Mouse (Mus musculus): Measurements from ENCODE around the gene Cxcr4.

- TF ChIP-seq POLR2A (IDR thresholded peaks at IDR 0.05; ENCODE audit: borderline replicate concordance, insufficient read depth, low read length): no peak
- TF ChIP-seq CTCF (IDR thresholded peaks at IDR 0.05; ENCODE audit: borderline replicate concordance, insufficient read depth, low read depth, low read length): no peak
These were observed 9.2 kb upstream of the Cxcr4 start for GRCm38 (mm10) chr1:128601307-128601706.
